Mouse (Mus musculus) embryonic facial prominence, embryonic 11.5 days (tissue): ENCODE data around the gene Terb2. TPM values are rescaled to one million over a fixed set of nuclear protein-coding genes. Genes with fewer than 3 reads are reported as not detected.
A peak's percentile ranks its signal among the peaks of the same experiment; 100 is the strongest.

Experiments used
- ATAC-seq: fragments of 200-750 bp; cut with Nextera tagmentation; replicated peaks from 2 replicates; pipeline ENCODE4 v1.8.0; 2017; ENCODE audit warnings: low read depth; ENCODE audit not compliant: insufficient number of reproducible peaks, low FRiP score, low TSS enrichment
- DNase-seq: peaks from one replicate; pipeline ENCODE4 v3.0.0-alpha.2; 2015; ENCODE audit warnings: low spot score
- H3K27ac ChIP-seq: fragments of 300-500 bp; sonication (generic); replicated peaks from 2 replicates; pipeline ENCODE4 v1.5.1; 2014; ENCODE audit warnings: mild to moderate bottlenecking, low read depth, low read length, control low read depth
- H3K27me3 ChIP-seq: fragments of 300-500 bp; sonication (generic); 2 replicates; pipeline ENCODE4 v1.6.1; 2014; ENCODE audit warnings: mild to moderate bottlenecking, low read length, moderate library complexity, mixed read lengths; ENCODE audit not compliant: control insufficient read depth, insufficient read depth
- H3K36me3 ChIP-seq: fragments of 300-500 bp; sonication (generic); replicated peaks from 2 replicates; pipeline ENCODE4 v1.6.1; 2014; ENCODE audit warnings: low read depth, mild to moderate bottlenecking, low read length, moderate library complexity, mixed read lengths; ENCODE audit not compliant: control insufficient read depth, insufficient read depth
- H3K4me1 ChIP-seq: fragments of 300-500 bp; sonication (generic); 2 replicates; pipeline ENCODE4 v1.6.1; 2014; ENCODE audit warnings: low read length, mixed read lengths; ENCODE audit not compliant: control insufficient read depth, insufficient read depth
- H3K4me2 ChIP-seq: fragments of 300-500 bp; sonication (generic); 2 replicates; pipeline ENCODE4 v1.6.1; 2014; ENCODE audit warnings: low read depth, mild to moderate bottlenecking, control low read depth, low read length, moderate library complexity
- H3K4me3 ChIP-seq: fragments of 300-500 bp; sonication (generic); 2 replicates; pipeline ENCODE4 v1.5.1; 2014; ENCODE audit warnings: low read depth, low read length, control low read depth
- H3K9ac ChIP-seq: fragments of 300-500 bp; sonication (generic); replicated peaks from 2 replicates; pipeline ENCODE4 v1.6.1; 2014; ENCODE audit warnings: mild to moderate bottlenecking, control low read depth, low read length
- H3K9me3 ChIP-seq: fragments of 300-500 bp; sonication (generic); replicated peaks from 2 replicates; pipeline ENCODE4 v1.6.1; 2016; ENCODE audit warnings: mild to moderate bottlenecking, low read length, inconsistent platforms, mixed read lengths; ENCODE audit not compliant: control insufficient read depth
- WGBS: fragments of 180-500 bp; shearing (Covaris S2); extraction: QIAGEN DNeasy Blood & Tissue Kit; methylation state at CpG from one replicate; pipeline ENCODE4 v1.1.7; 2014; 5-methylcytosine and 5-hydroxymethylcytosine counted together
- polyA plus RNA-seq: library from polyadenylated mRNA; unstranded; fragments of >200 nt; fragmentation: Nextera tagmentation; extraction: Ambion mirVana; gene quantifications from 2 replicates; pipeline ENCODE4 v1.2.1, GENCODE M21; 2014

Gene Terb2
- polyA plus RNA-seq, 1 experiment from 2014 or later, result not detected

GRCm38 (mm10) chr2:122223654-122224053 is 37.6 kb downstream of the Terb2 start:
- no peak for ATAC-seq
- no peak for DNase-seq
- Histone ChIP-seq H3K36me3 (no peaks in the 10 kb centered on the region), H3K4me3 (no peak overlapping the region), H3K9me3 (no peaks in the 10 kb centered on the region), H3K9ac (no peak overlapping the region), H3K27me3 (no peaks in the 10 kb centered on the region), H3K27ac (no peak overlapping the region), H3K4me1 (no peaks in the 10 kb centered on the region), H3K4me2 (no peak overlapping the region)

- ATAC-seq, result no peak
- H3K27me3 ChIP-seq, result no peaks in the 10 kb centered on the region
- WGBS, result 79% methylated on average over 6 of the region's 6 CpGs
Observed at GRCm38 (mm10) chr2:122230395-122230794, 44.3 kb downstream of the Terb2 start.

GRCm38 (mm10) chr2:122231616-122232015 is 45.5 kb downstream of the Terb2 start:
- H3K36me3 ChIP-seq, result no peaks in the 10 kb centered on the region
- WGBS, result 81% methylated on average over 9 of the region's 9 CpGs
- no peak for ATAC-seq
- no peaks in the 10 kb centered on the region for H3K9me3 ChIP-seq
- H3K9ac ChIP-seq, result no peak overlapping the region
- no peaks in the 10 kb centered on the region for H3K4me1 ChIP-seq
- H3K4me2 ChIP-seq, result no peak overlapping the region
- H3K27me3 ChIP-seq, result no peaks in the 10 kb centered on the region
- no peak overlapping the region for H3K4me3 ChIP-seq
- no peak overlapping the region for H3K27ac ChIP-seq
- DNase-seq, result no peak

More at GRCm38 (mm10) chr2:122230395-122230794, 44.3 kb downstream of the Terb2 start:
- H3K36me3 ChIP-seq, result no peaks in the 10 kb centered on the region
- H3K4me1 ChIP-seq, result no peaks in the 10 kb centered on the region
- DNase-seq, result no peak
- no peak overlapping the region for H3K27ac ChIP-seq
- no peak overlapping the region for H3K9ac ChIP-seq
- H3K9me3 ChIP-seq, result no peaks in the 10 kb centered on the region
- H3K4me3 ChIP-seq, result no peak overlapping the region
- H3K4me2 ChIP-seq, result no peak overlapping the region

GRCm38 (mm10) chr2:122233341-122233740 is 47.3 kb downstream of the Terb2 start:
- no peak overlapping the region for H3K4me3 ChIP-seq
- H3K9me3 ChIP-seq, result no peaks in the 10 kb centered on the region
- 59% methylated on average over 5 of the region's 5 CpGs for WGBS
- H3K27ac ChIP-seq, result no peak overlapping the region
- ATAC-seq, result 0 out of 2 replicates have a peak, but pooled peaks have one; percentile 5
- no peaks in the 10 kb centered on the region for H3K4me1 ChIP-seq
- no peaks in the 10 kb centered on the region for H3K36me3 ChIP-seq
- no peak overlapping the region for H3K4me2 ChIP-seq
- no peak overlapping the region for H3K9ac ChIP-seq
- H3K27me3 ChIP-seq, result no peaks in the 10 kb centered on the region
- no peak for DNase-seq

- H3K27ac ChIP-seq, result no peak overlapping the region
- H3K4me3 ChIP-seq, result peak overlapping the region; percentile 50
- peak overlapping the region; percentile 57 for H3K9ac ChIP-seq
- ATAC-seq (peak; percentile 10; the same call in 1 of the 2 replicates), DNase-seq (peak; percentile 73)
- H3K4me2 ChIP-seq, result peak overlapping the region; percentile 58
- WGBS, result 6% methylated on average over 26 of the region's 26 CpGs
- H3K27me3 ChIP-seq, result no peaks in the 10 kb centered on the region
- H3K36me3 ChIP-seq, result no peaks in the 10 kb centered on the region
- H3K9me3 ChIP-seq, result no peaks in the 10 kb centered on the region
- no peaks in the 10 kb centered on the region for H3K4me1 ChIP-seq
Observed at GRCm38 (mm10) chr2:122233759-122234557, 47.9 kb downstream of the Terb2 start.

GRCm38 (mm10) chr2:122234611-122235288 is 48.7 kb downstream of the Terb2 start, which contains the start of gene Sord:
Gene Sord, plus strand, starts transcription at chr2:122234749.
- Histone ChIP-seq H3K27me3 (no peaks in the 10 kb centered on the region), H3K27ac (no peak within 1 kb of the TSS), H3K9ac (peak within 1 kb of the TSS; percentile 57), H3K9me3 (no peaks in the 10 kb centered on the region), H3K4me1 (no peaks in the 10 kb centered on the region), H3K36me3 (no peaks in the 10 kb centered on the region), H3K4me3 (peak within 1 kb of the TSS; percentile 50), H3K4me2 (peak within 1 kb of the TSS; percentile 58)
- ATAC-seq (peak; percentile 90), DNase-seq (peak; percentile 95)
- 1% methylated on average over 34 of the region's 35 CpGs for WGBS

- Histone ChIP-seq H3K4me2 (peak overlapping the region; percentile 58; the same call in 1 of the 2 replicates), H3K36me3 (no peaks in the 10 kb centered on the region), H3K9me3 (no peaks in the 10 kb centered on the region), H3K4me3 (no peak overlapping the region), H3K27ac (no peak overlapping the region), H3K4me1 (no peaks in the 10 kb centered on the region), H3K9ac (no peak overlapping the region), H3K27me3 (no peaks in the 10 kb centered on the region)
- ATAC-seq (no peak), DNase-seq (no peak)
- 82% methylated on average over 2 of the region's 2 CpGs for WGBS
Observed at GRCm38 (mm10) chr2:122235425-122235824, 49.4 kb downstream of the Terb2 start.

- Histone ChIP-seq H3K27me3 (no peaks in the 10 kb centered on the region), H3K9me3 (no peaks in the 10 kb centered on the region), H3K4me2 (no peak overlapping the region), H3K4me1 (no peaks in the 10 kb centered on the region), H3K4me3 (no peak overlapping the region), H3K27ac (no peak overlapping the region), H3K9ac (no peak overlapping the region), H3K36me3 (no peaks in the 10 kb centered on the region)
- ATAC-seq (no peak), DNase-seq (no peak)
Observed at GRCm38 (mm10) chr2:122236321-122236720, 50.2 kb downstream of the Terb2 start.
